Mouse (Mus musculus): ENCODE data around the gene Irf6. TPM values are rescaled to one million over a fixed set of nuclear protein-coding genes. Genes with fewer than 3 reads are reported as not detected.

Irf6 gene
- total RNA-seq, 2 experiments from 2014 or later = 0.36 to 0.46 TPM

- no peak for DNase-seq
These were observed 47.9 kb downstream of the Irf6 start for GRCm38 (mm10) chr1:193200640-193201382.

GRCm38 (mm10) chr1:193201383-193201778 lies 48.5 kb downstream of the Irf6 start, which contains the start of gene Traf3ip3:
Traf3ip3 (minus strand) TSS chr1:193201703.
- DNase-seq = peak; percentile 2 to 26

DNA sequence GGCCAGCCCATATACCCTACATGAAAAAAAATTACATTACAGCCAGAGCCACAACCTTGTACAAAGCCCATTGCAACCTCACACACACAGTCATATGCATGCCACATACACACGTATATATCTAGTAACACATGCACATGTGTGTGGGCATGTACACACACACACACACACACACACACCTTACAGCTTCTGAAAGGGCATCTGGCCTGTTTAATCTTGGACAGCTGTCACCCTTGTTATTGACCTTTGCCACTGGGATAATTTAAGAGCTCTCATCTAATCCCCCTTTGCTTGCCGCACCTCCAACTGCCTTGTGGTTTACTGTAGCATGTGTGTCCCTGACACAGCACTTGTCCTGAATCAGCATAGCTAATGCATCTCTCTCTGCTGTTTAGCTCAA lies 50.9 kb downstream of the Irf6 start:
- DNase-seq = no peak

DNA sequence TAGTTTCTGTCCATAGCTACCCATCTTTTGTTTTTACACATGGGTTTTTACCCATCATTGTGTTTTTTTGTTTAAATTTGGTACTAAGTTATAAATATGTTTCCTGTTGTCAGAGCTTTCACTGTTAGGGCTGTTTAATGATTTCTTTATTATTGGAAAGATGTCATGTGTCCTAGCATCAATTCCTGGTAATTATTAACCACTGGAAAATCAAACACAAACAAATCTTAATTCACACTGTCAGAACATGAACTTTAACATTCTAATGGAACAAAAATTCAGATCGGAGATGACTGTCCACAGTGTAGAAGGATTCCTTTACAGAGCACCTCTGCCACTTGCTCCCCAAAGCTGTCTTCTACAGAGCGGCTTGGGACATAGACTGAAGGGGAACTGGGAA lies 52.5 kb downstream of the Irf6 start:
- no peak for DNase-seq

DNA sequence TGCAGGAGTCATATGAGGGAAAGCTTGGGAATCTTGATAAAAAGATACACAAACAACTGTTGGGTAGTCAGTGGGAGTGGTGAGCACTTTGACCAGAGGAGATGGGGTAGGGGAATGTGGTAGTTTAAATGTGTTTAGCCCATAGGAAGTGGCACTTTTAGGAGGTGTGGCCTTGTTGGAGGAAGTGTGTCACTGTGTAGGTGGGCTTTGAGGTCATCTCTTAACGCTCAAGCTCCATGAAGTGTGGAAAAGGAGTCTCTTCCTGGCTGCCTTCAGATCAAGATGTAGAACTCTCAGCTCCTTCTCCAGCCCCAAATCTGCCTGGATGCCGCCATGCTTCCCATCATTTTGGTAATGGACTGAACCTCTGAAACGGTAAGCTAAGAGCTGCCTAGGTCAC lies 54.6 kb downstream of the Irf6 start, which contains the start of gene Lamb3:
TSS of gene Lamb3 (plus strand) at position 197 of the 400 bp plus-strand sequence.
- DNase-seq = no peak

GRCm38 (mm10) chr1:193208178-193208577 lies 55.3 kb downstream of the Irf6 start:
- DNase-seq = peak; percentile 39 to 70

- peak in 1 of 2 experiments; percentile 9 for DNase-seq
These were observed 58.5 kb downstream of the Irf6 start for GRCm38 (mm10) chr1:193211371-193211770.

DNA sequence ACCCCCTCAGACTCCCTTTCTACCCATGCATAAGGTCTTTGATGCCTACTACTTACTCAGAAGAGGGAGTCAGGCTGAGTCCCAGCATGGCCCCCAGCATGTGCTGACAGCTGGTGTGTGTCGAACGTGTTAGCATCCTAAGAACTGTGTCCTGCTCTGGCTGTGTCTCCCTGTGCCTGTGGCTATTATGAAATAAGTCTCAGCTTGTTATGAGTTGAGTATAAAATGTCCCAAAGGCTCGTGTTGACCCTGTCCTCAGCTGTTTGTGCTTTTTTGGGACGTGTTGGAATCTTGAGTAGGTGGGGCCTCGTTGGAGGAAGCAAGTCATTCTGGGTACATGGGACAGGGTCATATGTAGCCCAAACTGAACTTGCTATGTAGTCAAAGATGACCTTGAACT lies 61.1 kb downstream of the Irf6 start:
- DNase-seq = no peak

- DNase-seq = no peak
These were observed 63.1 kb downstream of the Irf6 start for GRCm38 (mm10) chr1:193216000-193216399.

DNA sequence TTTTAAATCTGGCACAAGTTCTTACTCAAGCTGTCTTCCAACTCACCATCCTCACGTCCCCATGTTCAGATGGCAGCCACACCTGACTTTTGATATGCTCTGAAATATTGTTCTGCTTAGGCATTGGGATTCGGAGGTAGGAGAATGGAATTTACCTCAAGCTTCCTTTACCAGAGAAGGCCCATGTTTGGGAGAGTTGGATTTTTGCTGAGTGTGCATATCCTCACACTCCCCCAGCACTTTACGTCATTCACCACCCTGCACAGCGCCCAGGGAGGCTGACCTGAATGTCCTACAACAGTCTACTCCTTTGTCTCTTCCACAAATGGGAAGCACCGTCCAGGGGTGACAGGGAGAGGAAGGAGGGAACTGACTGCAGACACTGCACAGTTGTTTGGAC lies 67.5 kb downstream of the Irf6 start:
- no peak for DNase-seq

Other genes starting within 250 kb of the Irf6 start
- gene Syt14, start 117.3 kb upstream of the Irf6 start, total RNA-seq (2021) = 10 to 100 TPM in 1 of 2 experiments, 1 to 10 TPM in 1; 7.0 to 13.5 TPM
- gene Diexf, start 22.8 kb upstream of the Irf6 start, total RNA-seq (2021) = 10 to 100 TPM; 13.7 to 15.9 TPM
- gene A130010J15Rik, start 14.9 kb downstream of the Irf6 start, total RNA-seq (2021) = 1 to 10 TPM; 2.8 to 3.7 TPM
- 1 to 10 TPM in 1 of 2 experiments, under 1 TPM in 1; 0.95 to 2.1 TPM for gene Traf3ip3, start 48.6 kb downstream of the Irf6 start, total RNA-seq (2021)
- 1 to 10 TPM; 2.1 to 3.0 TPM for gene Lamb3, start 54.6 kb downstream of the Irf6 start, total RNA-seq (2021)
- gene Hsd11b1, start 111.0 kb downstream of the Irf6 start, total RNA-seq (2021) = 100 to 1,000 TPM; 102 to 117 TPM
- 100 to 1,000 TPM; 117 to 162 TPM for gene G0s2, start 120.1 kb downstream of the Irf6 start, total RNA-seq (2021)
- under 1 TPM; 0.26 TPM for gene Camk1g, start 217.2 kb downstream of the Irf6 start, total RNA-seq (2021)

Measured in adrenal gland, postnatal 36 days (tissue).